Mouse (Mus musculus) forebrain, embryonic 11.5 days (tissue): ENCODE measurements at regions not wholly inside any gene's neighbourhood (a gene's known extent, or its start where the extent isn't known, plus 50 kb on each side); places are given as distances from the start of the nearest gene placed in this dataset.

ENCODE experiments used
- ATAC-seq: fragments of 200-750 bp; cut with Nextera tagmentation; replicated peaks from 2 replicates; pipeline ENCODE4 v1.8.0; 2017; ENCODE audit warnings: moderate TSS enrichment; ENCODE audit not compliant: low FRiP score
- DNase-seq: peaks from one replicate; pipeline ENCODE4 v3.0.0-alpha.2; 2017; ENCODE audit warnings: low spot score
- H3K27ac ChIP-seq: fragments of 300-500 bp; sonication (generic); 2 replicates; pipeline ENCODE4 v1.5.1; 2014; ENCODE audit warnings: low read depth, low read length
- H3K27me3 ChIP-seq: fragments of 300-500 bp; sonication (generic); 2 replicates; pipeline ENCODE4 v1.6.1; 2014; ENCODE audit warnings: mild to moderate bottlenecking, low read length, mixed read lengths; ENCODE audit not compliant: control insufficient read depth, insufficient read depth
- H3K36me3 ChIP-seq: fragments of 300-500 bp; sonication (generic); 2 replicates; pipeline ENCODE4 v1.6.1; 2014; ENCODE audit warnings: mild to moderate bottlenecking, low read length, moderate library complexity, mixed read lengths; ENCODE audit not compliant: control insufficient read depth, insufficient read depth
- H3K4me1 ChIP-seq: fragments of 300-500 bp; sonication (generic); replicated peaks from 2 replicates; pipeline ENCODE4 v1.6.1; 2014; ENCODE audit warnings: low read length, mixed read lengths; ENCODE audit not compliant: control insufficient read depth, insufficient read depth
- H3K4me2 ChIP-seq: fragments of 300-500 bp; sonication (generic); 2 replicates; pipeline ENCODE4 v1.6.1; 2014; ENCODE audit warnings: low read depth, mild to moderate bottlenecking, low read length, moderate library complexity, mixed read lengths; ENCODE audit not compliant: severe bottlenecking
- H3K4me3 ChIP-seq: fragments of 300-500 bp; sonication (generic); 2 replicates; pipeline ENCODE4 v1.5.1; 2014; ENCODE audit warnings: low read depth, low read length
- H3K9ac ChIP-seq: fragments of 300-500 bp; sonication (generic); 2 replicates; pipeline ENCODE4 v1.6.1; 2014; ENCODE audit warnings: low read length
- H3K9me3 ChIP-seq: fragments of 300-500 bp; sonication (generic); 2 replicates; pipeline ENCODE4 v1.6.1; 2016; ENCODE audit warnings: low read length, mixed read lengths; ENCODE audit not compliant: control insufficient read depth
- WGBS: fragments of 180-500 bp; shearing (Covaris S2); extraction: QIAGEN DNeasy Blood & Tissue Kit; methylation state at CpG from one replicate; pipeline ENCODE4 v1.1.7; 2014; 5-methylcytosine and 5-hydroxymethylcytosine counted together

- Histone ChIP-seq H3K4me1 (no peaks in the 10 kb centered on the region), H3K9ac (no peak overlapping the region), H3K4me3 (no peak overlapping the region), H3K4me2 (no peak overlapping the region), H3K27ac (no peak overlapping the region), H3K36me3 (no peaks in the 10 kb centered on the region), H3K9me3 (no peaks in the 10 kb centered on the region), H3K27me3 (no peaks in the 10 kb centered on the region)
- 82% methylated on average over 1 of the region's 1 CpGs for WGBS
- DNase-seq = no peak
- ATAC-seq = no peak
Observed at GRCm38 (mm10) chr14:78384370-78384769, 76.5 kb upstream of the Tnfsf11 start.

- H3K9ac ChIP-seq = no peak overlapping the region
- 77% methylated on average over 8 of the region's 8 CpGs for whole genome bisulfite sequencing
- H3K27me3 ChIP-seq = no peaks in the 10 kb centered on the region
- H3K9me3 ChIP-seq = no peaks in the 10 kb centered on the region
- no peaks in the 10 kb centered on the region for H3K36me3 ChIP-seq
- DNase-seq (peak; percentile 49), ATAC-seq (no peak)
- no peaks in the 10 kb centered on the region for H3K4me1 ChIP-seq
- H3K4me2 ChIP-seq = no peak overlapping the region
- no peak overlapping the region for H3K4me3 ChIP-seq
- H3K27ac ChIP-seq = no peak overlapping the region
Observed at GRCm38 (mm10) chr14:78383256-78383709, 75.4 kb upstream of the Tnfsf11 start.

GRCm38 (mm10) chr14:78380011-78380410 is 72.2 kb upstream of the Tnfsf11 start:
- ATAC-seq (no peak), DNase-seq (no peak)
- Histone ChIP-seq H3K4me1 (no peaks in the 10 kb centered on the region), H3K4me3 (no peak overlapping the region), H3K4me2 (no peak overlapping the region), H3K27me3 (no peaks in the 10 kb centered on the region), H3K9ac (no peak overlapping the region), H3K9me3 (no peaks in the 10 kb centered on the region), H3K27ac (no peak overlapping the region), H3K36me3 (no peaks in the 10 kb centered on the region)
- WGBS = 79% methylated on average over 4 of the region's 4 CpGs

GRCm38 (mm10) chr14:78376591-78376990 is 68.7 kb upstream of the Tnfsf11 start:
- H3K4me2 ChIP-seq = no peak overlapping the region
- H3K9ac ChIP-seq = no peak overlapping the region
- no peaks in the 10 kb centered on the region for H3K27me3 ChIP-seq
- ATAC-seq (no peak), DNase-seq (no peak)
- no peaks in the 10 kb centered on the region for H3K9me3 ChIP-seq
- no peaks in the 10 kb centered on the region for H3K4me1 ChIP-seq
- 84% methylated on average over 5 of the region's 5 CpGs for WGBS
- H3K27ac ChIP-seq = no peak overlapping the region
- H3K4me3 ChIP-seq = no peak overlapping the region
- no peaks in the 10 kb centered on the region for H3K36me3 ChIP-seq

GRCm38 (mm10) chr14:78375746-78376495 is 68.1 kb upstream of the Tnfsf11 start:
- 80% methylated on average over 3 of the region's 3 CpGs for WGBS
- no peak overlapping the region for H3K4me3 ChIP-seq
- DNase-seq (no peak), ATAC-seq (no peak)
- no peaks in the 10 kb centered on the region for H3K4me1 ChIP-seq
- no peaks in the 10 kb centered on the region for H3K27me3 ChIP-seq
- H3K36me3 ChIP-seq = no peaks in the 10 kb centered on the region
- H3K9ac ChIP-seq = no peak overlapping the region
- no peak overlapping the region for H3K4me2 ChIP-seq
- no peaks in the 10 kb centered on the region for H3K9me3 ChIP-seq
- no peak overlapping the region for H3K27ac ChIP-seq

- no peak overlapping the region for H3K4me2 ChIP-seq
- ATAC-seq (no peak), DNase-seq (no peak)
- H3K9ac ChIP-seq = no peak overlapping the region
- no peaks in the 10 kb centered on the region for H3K9me3 ChIP-seq
- no peaks in the 10 kb centered on the region for H3K27me3 ChIP-seq
- H3K36me3 ChIP-seq = no peaks in the 10 kb centered on the region
- H3K27ac ChIP-seq = no peak overlapping the region
- H3K4me3 ChIP-seq = no peak overlapping the region
- WGBS = 83% methylated on average over 1 of the region's 1 CpGs
- H3K4me1 ChIP-seq = no peaks in the 10 kb centered on the region
Observed at GRCm38 (mm10) chr14:78372102-78372501, 64.3 kb upstream of the Tnfsf11 start.

- no peaks in the 10 kb centered on the region for H3K36me3 ChIP-seq
- no peak overlapping the region for H3K27ac ChIP-seq
- H3K9me3 ChIP-seq = no peaks in the 10 kb centered on the region
- no peak overlapping the region for H3K4me3 ChIP-seq
- 93% methylated on average over 4 of the region's 4 CpGs for WGBS
- H3K9ac ChIP-seq = no peak overlapping the region
- no peaks in the 10 kb centered on the region for H3K27me3 ChIP-seq
- ATAC-seq (no peak), DNase-seq (no peak)
- no peaks in the 10 kb centered on the region for H3K4me1 ChIP-seq
- no peak overlapping the region for H3K4me2 ChIP-seq
Observed at GRCm38 (mm10) chr14:78368881-78369280, 61.0 kb upstream of the Tnfsf11 start.

- no peaks in the 10 kb centered on the region for H3K36me3 ChIP-seq
- H3K27me3 ChIP-seq = no peaks in the 10 kb centered on the region
- no peak overlapping the region for H3K4me3 ChIP-seq
- no peak for DNase-seq
- H3K4me2 ChIP-seq = no peak overlapping the region
- H3K27ac ChIP-seq = no peak overlapping the region
- H3K9me3 ChIP-seq = no peaks in the 10 kb centered on the region
- no peak overlapping the region for H3K9ac ChIP-seq
- no peak for ATAC-seq
- H3K4me1 ChIP-seq = no peaks in the 10 kb centered on the region
Observed at GRCm38 (mm10) chr14:78364822-78365221, 57.0 kb upstream of the Tnfsf11 start.

GRCm38 (mm10) chr14:78363123-78363522 is 55.3 kb upstream of the Tnfsf11 start:
- Histone ChIP-seq H3K27me3 (no peaks in the 10 kb centered on the region), H3K4me1 (no peaks in the 10 kb centered on the region), H3K9ac (no peak overlapping the region), H3K36me3 (no peaks in the 10 kb centered on the region), H3K9me3 (no peaks in the 10 kb centered on the region), H3K4me2 (no peak overlapping the region), H3K27ac (no peak overlapping the region), H3K4me3 (no peak overlapping the region)
- no peak for ATAC-seq
- WGBS = 83% methylated on average over 5 of the region's 5 CpGs
- DNase-seq = no peak
